Mouse (Mus musculus) spleen, postnatal 14 days (tissue): Measurements from ENCODE around the gene Scaf11.
"Not testable (repeated sequence)": the region's sequence is repeated elsewhere in the genome, so short reads cannot be mapped to it uniquely, and the experiment has no call there.

Source experiments
- DNase-seq, 2 experiments: peaks; one replicate each; pipeline ENCODE4 v3.0.0; 2021 to 2022; ENCODE audit warnings: low spot score in 2 of 2

The Scaf11 gene

DNA sequence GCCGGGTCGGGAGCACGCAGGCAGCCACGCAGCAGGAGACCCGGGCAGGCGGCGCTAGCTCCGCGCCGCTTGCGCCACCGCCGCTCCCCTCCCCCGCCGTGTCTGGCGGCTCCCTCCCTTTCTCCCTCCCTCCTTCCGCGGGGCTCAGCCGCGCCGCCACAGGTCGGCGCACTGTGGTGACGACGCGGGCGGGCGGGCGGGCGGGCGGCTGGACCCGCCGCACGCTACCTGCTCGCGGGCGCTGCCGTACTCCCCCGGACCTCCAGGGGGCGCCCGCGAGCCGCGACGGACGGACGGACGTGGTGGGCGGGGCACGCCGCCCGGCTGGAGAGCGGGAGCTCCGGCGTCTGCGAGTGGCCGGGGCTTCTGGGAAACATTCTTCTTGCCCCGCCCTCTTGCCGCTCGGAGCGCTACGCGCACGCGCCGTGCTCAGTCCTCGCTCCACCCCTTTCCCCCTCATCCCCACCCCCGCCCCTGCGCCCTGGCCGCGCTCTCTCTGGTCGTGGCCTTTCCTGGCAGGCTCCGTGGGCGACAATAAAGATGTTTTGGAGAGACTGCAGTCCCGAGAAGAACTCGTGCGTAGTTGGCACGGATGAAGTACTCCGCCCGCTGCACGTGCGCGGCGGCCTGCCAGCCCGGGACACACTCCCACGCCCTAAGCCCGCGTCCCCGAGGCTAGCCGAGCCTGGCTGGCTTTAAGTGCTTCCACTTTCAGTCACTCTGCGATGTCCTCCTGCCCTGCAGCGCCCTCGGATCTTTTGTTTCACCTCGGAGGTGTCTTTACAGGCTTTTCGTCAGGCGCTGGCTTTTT, at the start of gene Scaf11:
Gene Scaf11 (minus strand): TSS at position 114 of the 811 bp plus-strand sequence.
- peak; percentile 93 to 96 for DNase-seq

DNA sequence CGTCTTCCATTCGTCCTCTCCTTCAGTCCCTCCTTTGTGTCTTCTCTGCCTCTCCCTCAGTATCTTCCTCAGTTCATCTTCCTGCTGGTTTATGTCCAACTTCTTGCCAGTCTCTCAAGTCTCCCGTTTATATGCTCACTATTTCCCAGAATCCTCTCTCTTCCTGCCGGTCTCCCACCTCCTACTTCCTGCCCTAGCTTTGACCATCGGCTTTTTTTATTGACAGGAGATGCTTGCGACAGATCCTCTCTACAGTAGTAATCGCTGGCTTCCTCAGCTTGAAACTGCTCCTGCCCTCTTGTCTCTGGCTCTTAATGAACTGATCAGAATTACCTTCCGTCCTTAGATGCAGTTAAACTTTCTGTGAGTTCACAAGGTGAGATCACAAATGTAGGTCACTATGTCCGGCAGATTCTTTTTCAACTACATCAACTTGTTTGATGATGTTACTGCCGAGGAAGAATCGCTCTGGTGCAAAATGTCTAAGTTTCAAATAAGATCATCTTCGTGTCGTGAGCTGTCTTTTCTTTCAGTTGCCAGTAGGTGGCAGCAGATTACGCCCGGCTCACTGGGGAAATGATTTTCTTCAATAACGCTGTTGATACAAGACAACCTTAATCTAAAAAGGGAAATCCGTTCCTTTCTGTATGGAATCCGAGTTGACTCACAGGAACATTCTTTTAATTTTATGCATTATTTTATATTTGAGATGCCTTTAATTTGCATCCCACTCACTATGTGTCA, 46.6 kb upstream of the Scaf11 start:
- DNase-seq: peak in 1 of 2 experiments; percentile 40

DNA sequence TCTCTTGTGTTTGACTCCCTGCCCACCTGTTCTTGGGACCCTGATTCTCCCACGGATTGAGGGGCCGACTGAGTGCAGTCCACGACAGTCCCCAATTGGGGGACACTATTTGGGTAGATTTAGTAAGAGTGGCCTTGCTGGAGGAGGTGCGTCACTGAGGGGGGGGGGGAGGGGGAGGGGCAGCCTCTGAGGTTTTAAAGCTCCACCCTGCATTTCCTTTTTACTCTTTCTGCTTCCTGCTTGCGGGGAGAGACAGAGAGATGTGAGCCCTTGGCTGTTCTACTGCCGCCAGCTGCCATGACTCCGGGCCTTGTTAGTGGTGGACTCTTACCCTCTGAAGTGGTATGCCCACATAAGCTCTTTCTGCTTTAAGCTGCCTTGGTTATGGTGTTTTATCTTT, 37.0 kb upstream of the Scaf11 start:
- DNase-seq: no peak

- no peak for DNase-seq
These were observed 33.6 kb upstream of the Scaf11 start for GRCm38 (mm10) chr15:96494279-96494678.

DNA sequence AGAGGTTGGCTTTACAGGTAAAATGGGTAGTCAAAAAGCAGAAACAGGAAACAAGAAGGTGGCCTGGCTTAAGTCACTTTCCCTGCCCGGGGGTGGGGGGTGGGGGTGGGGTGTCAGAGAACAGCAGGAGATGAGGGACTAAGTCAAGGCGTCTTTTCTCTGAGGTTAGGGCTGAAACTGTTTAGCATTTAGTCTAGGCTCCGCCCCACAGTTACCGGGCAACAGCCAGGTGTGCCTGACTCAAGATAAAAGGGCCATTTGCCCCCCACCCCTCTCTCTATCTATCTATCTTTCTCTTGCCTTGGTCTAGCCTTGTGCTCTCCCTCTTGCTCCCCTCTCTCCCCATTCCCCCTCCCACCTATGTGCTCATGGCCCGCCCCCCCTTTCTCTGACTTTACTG, 32.9 kb upstream of the Scaf11 start:
- DNase-seq: no peak

- not testable (repeated sequence) for DNase-seq
These were observed 32.3 kb upstream of the Scaf11 start for GRCm38 (mm10) chr15:96492919-96493318.

- DNase-seq: no peak
These were observed 31.4 kb upstream of the Scaf11 start for GRCm38 (mm10) chr15:96491861-96492641.

DNA sequence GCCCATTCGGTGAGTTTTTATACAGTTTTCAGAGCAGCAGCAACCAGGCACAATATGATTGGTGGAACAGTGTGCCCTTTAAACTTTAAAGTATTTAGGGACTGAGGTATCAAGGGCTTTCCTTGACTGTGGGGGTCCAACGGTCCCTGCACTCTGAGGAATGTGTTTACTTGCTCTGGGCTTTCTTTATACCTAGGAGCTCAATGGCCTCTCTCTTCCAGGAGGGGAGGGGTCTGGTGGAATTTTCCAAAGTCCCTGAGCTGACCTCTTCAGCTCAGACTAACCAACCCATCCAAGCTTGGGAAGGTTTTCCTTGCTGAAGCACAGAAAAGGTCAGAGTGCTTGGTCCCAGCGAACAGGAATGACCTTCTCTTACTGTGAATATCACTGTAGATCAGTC, 30.8 kb upstream of the Scaf11 start:
- no peak for DNase-seq

GRCm38 (mm10) chr15:96490123-96490522, 29.5 kb upstream of the Scaf11 start:
- DNase-seq: no peak

DNA sequence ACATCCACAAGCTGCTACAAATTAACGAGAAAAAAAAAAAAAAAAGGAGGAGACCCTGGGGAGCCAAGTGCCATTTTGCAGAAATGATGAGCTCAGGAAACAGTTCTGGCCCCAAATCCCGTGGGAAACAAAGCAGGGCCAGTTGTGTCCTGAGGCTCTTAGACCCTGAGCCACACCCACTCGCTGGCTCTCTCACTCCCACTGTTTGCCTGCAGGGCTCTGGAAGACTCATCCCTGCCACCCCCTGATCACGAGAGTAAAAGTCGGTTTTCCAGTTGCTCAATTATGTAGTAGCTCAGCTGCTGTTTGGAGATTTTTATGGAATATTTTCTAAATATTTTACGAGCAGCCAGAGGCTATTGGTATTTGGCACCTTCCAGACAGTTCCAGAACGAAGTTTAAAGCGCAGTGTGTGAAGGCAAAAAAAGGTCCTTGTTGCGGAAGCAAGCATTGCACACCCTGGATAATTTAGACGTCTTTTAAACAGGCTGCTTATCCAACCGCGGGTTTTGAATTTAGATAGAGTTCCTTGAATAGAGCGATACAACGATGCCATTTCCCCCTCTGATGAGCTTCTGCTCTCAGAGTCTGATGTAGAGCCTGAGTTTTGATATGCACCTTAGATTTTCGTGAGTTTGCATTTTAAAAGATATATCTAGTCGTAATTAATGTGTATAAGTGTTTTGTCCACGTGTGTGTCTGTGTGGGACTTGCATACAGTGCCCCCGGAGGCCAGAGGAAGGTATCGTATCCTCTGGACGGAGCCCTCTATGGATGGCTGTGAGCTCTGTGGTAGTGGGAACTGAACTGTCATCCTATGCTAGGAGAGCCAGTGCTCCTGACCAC, 28.5 kb upstream of the Scaf11 start:
- DNase-seq: no peak

DNA sequence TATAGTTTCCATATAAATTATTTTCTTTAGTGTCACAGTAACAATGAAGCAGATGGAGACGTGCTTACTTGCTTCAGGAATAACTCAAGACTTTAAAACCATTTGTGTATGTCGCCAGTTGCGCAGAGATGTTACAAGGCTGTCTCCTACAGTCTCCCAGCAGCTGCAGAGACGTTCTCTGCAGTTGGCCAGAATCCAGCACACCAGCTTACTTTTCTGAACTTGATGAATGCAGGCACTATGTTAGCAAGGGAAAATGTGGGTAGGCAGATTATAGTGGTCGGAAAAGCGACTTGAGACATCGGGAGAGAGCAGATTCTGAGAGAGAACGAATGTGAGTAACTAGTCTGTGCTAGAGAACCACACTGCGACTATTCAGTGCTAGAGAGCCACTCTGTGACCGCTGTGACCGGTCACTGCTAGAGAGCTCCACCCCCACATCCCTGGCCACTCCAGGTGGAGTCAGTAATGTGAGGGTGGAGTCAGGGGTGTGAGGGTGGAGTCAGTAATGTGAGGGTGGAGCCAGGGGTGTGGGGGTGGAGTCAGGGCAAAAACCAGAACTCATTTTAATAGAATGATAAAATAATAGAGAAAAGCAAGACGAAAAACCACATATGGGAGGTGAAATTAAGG, 26.5 kb upstream of the Scaf11 start:
- DNase-seq: no peak

GRCm38 (mm10) chr15:96480822-96481221, 20.2 kb upstream of the Scaf11 start:
- no peak for DNase-seq

- no peak for DNase-seq
These were observed 17.4 kb upstream of the Scaf11 start for GRCm38 (mm10) chr15:96478006-96478405.

DNA sequence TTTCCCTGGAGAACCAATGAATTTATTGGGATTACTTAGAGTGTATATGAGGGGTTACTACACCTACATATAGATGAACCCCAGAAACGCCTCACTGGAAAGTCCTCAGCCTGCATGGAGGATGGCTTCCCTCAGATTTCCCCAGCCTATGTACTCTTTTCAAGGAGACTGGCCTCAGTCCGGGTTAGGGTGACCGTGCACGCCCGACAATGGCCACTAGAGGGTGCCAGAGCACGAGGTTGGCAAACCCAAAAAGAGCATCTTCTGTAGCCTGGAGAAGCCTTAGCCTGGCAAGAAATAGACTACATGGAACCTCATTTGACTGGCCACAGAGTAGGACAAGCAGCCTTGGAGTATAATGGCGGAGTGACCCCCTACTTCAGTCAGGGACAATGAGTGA, 15.7 kb upstream of the Scaf11 start:
- DNase-seq: peak; percentile 74 to 87

- no peak for DNase-seq
These were observed 14.9 kb upstream of the Scaf11 start for GRCm38 (mm10) chr15:96475571-96475972.

- DNase-seq: peak in 1 of 2 experiments; percentile 45
These were observed 13.8 kb upstream of the Scaf11 start for GRCm38 (mm10) chr15:96474325-96474955.

DNA sequence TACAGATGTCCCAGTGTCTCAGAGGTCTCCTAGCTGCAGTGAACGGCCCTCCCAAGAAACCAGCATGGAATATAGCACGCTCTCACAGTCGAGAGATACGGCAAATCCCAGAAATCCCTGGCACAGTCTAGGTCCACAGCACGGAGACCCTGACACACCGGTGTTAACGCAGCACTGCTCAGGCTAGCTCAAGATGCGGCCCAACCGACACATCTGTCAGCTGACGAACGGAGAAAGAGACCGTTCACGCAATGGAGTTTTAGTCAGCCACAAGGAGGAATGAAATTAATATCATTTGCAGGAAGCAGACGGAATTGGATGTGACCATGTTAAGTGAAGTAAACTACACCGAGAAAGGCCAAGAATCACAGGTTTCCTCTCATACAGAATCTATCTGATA, 13.3 kb upstream of the Scaf11 start:
- no peak for DNase-seq

GRCm38 (mm10) chr15:96468316-96468715, 7.7 kb upstream of the Scaf11 start:
- DNase-seq: no peak

GRCm38 (mm10) chr15:96467844-96468243, 7.2 kb upstream of the Scaf11 start:
- no peak for DNase-seq

DNA sequence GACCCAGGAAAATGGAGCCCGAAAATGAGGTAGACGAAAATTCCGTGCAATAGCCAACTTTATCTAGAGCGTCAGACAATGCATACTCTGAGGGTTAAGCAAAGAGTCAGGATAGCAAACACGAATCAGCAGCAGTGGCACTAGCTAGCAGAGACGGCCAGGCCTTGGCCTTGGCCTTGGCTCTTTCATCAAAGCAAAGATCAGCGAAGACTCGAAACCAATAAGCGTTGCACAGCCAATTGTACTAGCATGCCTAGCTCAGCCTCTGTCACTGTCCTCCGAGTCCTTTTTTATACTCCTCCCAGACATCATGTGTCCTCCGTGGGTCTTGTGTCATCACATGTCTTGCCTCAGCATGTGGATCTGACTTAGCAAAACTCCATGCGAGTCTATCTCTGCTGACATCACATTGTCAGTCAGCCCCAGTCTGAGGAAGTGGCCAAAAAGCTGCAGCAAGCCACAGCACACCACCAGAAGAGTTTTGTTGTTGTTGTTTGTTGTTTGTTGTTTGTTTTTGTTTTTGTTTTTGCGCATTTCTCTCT, 5.8 kb upstream of the Scaf11 start:
- DNase-seq: no peak
